Mouse (Mus musculus) stomach, postnatal 0 days (tissue): ENCODE results near the gene Olfr156. TPM values are rescaled to one million over a fixed set of nuclear protein-coding genes. Genes with fewer than 3 reads are reported as not detected.

Experiments used
- ATAC-seq: fragments of 200-750 bp; cut with Nextera tagmentation; 2 replicates; pipeline ENCODE4 v1.8.0; 2017; ENCODE audit not compliant: low FRiP score, low TSS enrichment
- DNase-seq: peaks from one replicate; pipeline ENCODE4 v3.0.0-alpha.2; 2016; ENCODE audit warnings: low spot score
- H3K27ac ChIP-seq: fragments of 300-500 bp; sonication (generic); replicated peaks from 2 replicates; pipeline ENCODE4 v1.5.1; 2014; ENCODE audit warnings: mild to moderate bottlenecking, control low read depth
- H3K27me3 ChIP-seq: fragments of 300-500 bp; sonication (generic); 2 replicates; pipeline ENCODE4 v1.6.1; 2014; ENCODE audit warnings: low read length; ENCODE audit not compliant: control insufficient read depth, insufficient read depth
- H3K36me3 ChIP-seq: fragments of 300-500 bp; sonication (generic); 2 replicates; pipeline ENCODE4 v1.6.1; 2014; ENCODE audit warnings: low read length, mixed read lengths; ENCODE audit not compliant: control insufficient read depth, insufficient read depth
- H3K4me1 ChIP-seq: fragments of 300-500 bp; sonication (generic); replicated peaks from 2 replicates; pipeline ENCODE4 v1.6.1; 2014; ENCODE audit warnings: antibody characterized with exemption; ENCODE audit not compliant: control insufficient read depth, insufficient read depth
- H3K4me2 ChIP-seq: fragments of 300-500 bp; sonication (generic); replicated peaks from 2 replicates; pipeline ENCODE4 v1.6.1; 2014; ENCODE audit warnings: low read depth, mild to moderate bottlenecking, control low read depth, moderate library complexity
- H3K4me3 ChIP-seq: fragments of 300-500 bp; sonication (generic); 2 replicates; pipeline ENCODE4 v1.5.1; 2014; ENCODE audit warnings: low read depth, low read length, control low read depth
- H3K9ac ChIP-seq: fragments of 300-500 bp; sonication (generic); 2 replicates; pipeline ENCODE4 v1.6.1; 2014; ENCODE audit warnings: mild to moderate bottlenecking, low read length, control low read depth, mixed read lengths
- H3K9me3 ChIP-seq: fragments of 300-500 bp; sonication (generic); 2 replicates; pipeline ENCODE4 v1.6.1; 2016; ENCODE audit warnings: low read length; ENCODE audit not compliant: control insufficient read depth
- CTCF ChIP-seq: IDR thresholded peaks from 2 replicates; pipeline ENCODE4 v1.5.1; 2016; ENCODE audit warnings: antibody characterized with exemption, low read depth, mild to moderate bottlenecking, moderate library complexity
- EP300 ChIP-seq: optimal IDR thresholded peaks from 2 replicates; pipeline ENCODE3; 2016; ENCODE audit warnings: antibody characterized with exemption
- WGBS: fragments of 180-500 bp; shearing (Covaris S2); extraction: QIAGEN DNeasy Blood & Tissue Kit; methylation state at CpG from one replicate; pipeline ENCODE4 v1.1.7; 2014; 5-methylcytosine and 5-hydroxymethylcytosine counted together
- polyA plus RNA-seq: library from polyadenylated mRNA; unstranded; fragments of >200 nt; fragmentation: Nextera tagmentation; extraction: Ambion mirVana; gene quantifications from 2 replicates; pipeline ENCODE4 v1.2.1, GENCODE M21; 2015

Olfr156 gene
- polyA plus RNA-seq, 1 experiment from 2014 or later = not detected

DNA sequence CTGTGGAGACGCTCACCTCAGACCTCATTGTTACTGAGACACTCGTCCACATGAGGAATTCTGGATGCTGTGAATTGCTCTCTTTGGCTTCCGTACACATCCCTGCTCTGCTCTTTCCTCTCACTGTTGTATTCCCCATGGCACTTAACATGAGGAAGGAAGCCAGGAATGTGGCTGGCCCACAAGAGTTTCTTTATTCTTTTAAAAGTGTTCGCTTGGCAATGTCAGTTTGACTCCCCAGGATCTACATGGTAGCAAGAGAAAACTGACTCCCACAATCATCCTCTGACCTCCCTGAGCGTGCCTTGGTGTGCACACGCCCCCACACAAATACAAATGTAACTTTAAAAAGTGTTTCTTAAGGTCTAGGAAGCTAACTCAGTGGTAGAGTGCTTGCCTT lies 52.1 kb downstream of the Olfr156 start:
- Histone ChIP-seq H3K9ac (no peak overlapping the region), H3K9me3 (no peaks in the 10 kb centered on the region), H3K4me3 (no peak overlapping the region), H3K27ac (no peak overlapping the region), H3K4me2 (no peak overlapping the region), H3K4me1 (no peaks in the 10 kb centered on the region), H3K27me3 (no peaks in the 10 kb centered on the region), H3K36me3 (no peaks in the 10 kb centered on the region)
- ATAC-seq = no peak
- TF ChIP-seq CTCF (no peak), EP300 (no peak)
- DNase-seq = no peak
- 43% methylated on average over 6 of the region's 6 CpGs for WGBS

DNA sequence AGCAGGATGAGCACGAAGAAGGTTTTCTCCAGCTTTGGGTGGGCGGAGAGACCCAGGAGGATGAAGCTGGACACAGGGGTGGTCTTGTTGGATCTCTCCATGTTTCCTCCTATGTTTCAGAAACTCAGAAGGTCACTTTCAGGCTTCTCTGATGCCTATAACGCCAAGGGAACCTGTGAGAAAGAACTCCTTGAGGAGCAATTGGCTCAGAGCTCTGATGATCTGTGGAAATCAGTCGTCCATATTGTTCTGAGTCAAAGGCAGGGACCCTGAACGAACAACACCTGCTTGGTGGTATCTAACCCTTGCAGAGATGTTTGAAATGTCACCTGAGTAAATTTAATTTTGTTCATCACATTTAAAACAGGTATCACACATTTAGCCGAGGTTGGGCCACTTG lies 52.8 kb downstream of the Olfr156 start, which contains the start of gene Olfr159:
TSS of gene Olfr159 (minus strand) at position 101 of the 400 bp plus-strand sequence.
- Histone ChIP-seq H3K9me3 (no peaks in the 10 kb centered on the region), H3K27me3 (no peaks in the 10 kb centered on the region), H3K4me3 (no peak within 1 kb of the TSS), H3K9ac (no peak within 1 kb of the TSS), H3K27ac (no peak within 1 kb of the TSS), H3K36me3 (no peaks in the 10 kb centered on the region), H3K4me1 (no peaks in the 10 kb centered on the region), H3K4me2 (no peak within 1 kb of the TSS)
- 79% methylated on average over 6 of the region's 6 CpGs for WGBS
- DNase-seq (no peak), ATAC-seq (no peak)
- no peak for TF ChIP-seq EP300
- TF ChIP-seq CTCF = no peak

Other genes starting within 250 kb of the Olfr156 start
- 11.7 and 13.0 TPM in 2 replicates for gene Rgp1, start 245.2 kb downstream of the Olfr156 start, polyA plus RNA-seq
- gene Gba2, start 245.0 kb downstream of the Olfr156 start, polyA plus RNA-seq = 25.0 and 26.1 TPM in 2 replicates
- gene Msmp, start 239.4 kb downstream of the Olfr156 start, polyA plus RNA-seq = 0.25 and 0.34 TPM in 2 replicates
- gene Npr2, start 192.0 kb downstream of the Olfr156 start, polyA plus RNA-seq = 4.8 and 6.7 TPM in 2 replicates
- 0.23 and 0.38 TPM in 2 replicates for gene Spag8, start 170.3 kb downstream of the Olfr156 start, polyA plus RNA-seq
- 150 and 152 TPM in 2 replicates for gene Hint2, start 167.4 kb downstream of the Olfr156 start, polyA plus RNA-seq
- 2.0 and 2.4 TPM in 2 replicates for gene Tmem8b, start 154.9 kb downstream of the Olfr156 start, polyA plus RNA-seq
- gene Fam221b, start 154.8 kb downstream of the Olfr156 start, polyA plus RNA-seq = 3.1 and 3.6 TPM in 2 replicates
- not detected in 2 replicates for gene Olfr70, start 123.1 kb downstream of the Olfr156 start, polyA plus RNA-seq
- not detected in 2 replicates for gene Olfr71, start 113.6 kb downstream of the Olfr156 start, polyA plus RNA-seq
- 6.1 and 7.8 TPM in 2 replicates for gene Hrct1, start 96.7 kb downstream of the Olfr156 start, polyA plus RNA-seq
- 0.27 and 0.30 TPM in 2 replicates for gene Spaar, start 93.9 kb downstream of the Olfr156 start, polyA plus RNA-seq
- gene Olfr159, start 52.9 kb downstream of the Olfr156 start, polyA plus RNA-seq = not detected in 2 replicates
- gene Olfr157, start 16.3 kb upstream of the Olfr156 start, polyA plus RNA-seq = 0.04 and 0.06 TPM in 2 replicates
- gene Olfr155, start 27.7 kb upstream of the Olfr156 start, polyA plus RNA-seq = 0.02 TPM in 1 of 2 replicates, not detected in the other
- 10.2 and 11.3 TPM in 2 replicates for gene Reck, start 51.6 kb upstream of the Olfr156 start, polyA plus RNA-seq
- 43.4 and 46.4 TPM in 2 replicates for gene Glipr2, start 133.5 kb upstream of the Olfr156 start, polyA plus RNA-seq
- not detected in 2 replicates for gene Ccin, start 159.6 kb upstream of the Olfr156 start, polyA plus RNA-seq
- 191 and 194 TPM in 2 replicates for gene Clta, start 180.6 kb upstream of the Olfr156 start, polyA plus RNA-seq